Mouse (Mus musculus) limb, embryonic 10.5 days (tissue): ENCODE data around the gene Nr0b2. TPM values are rescaled to one million over a fixed set of nuclear protein-coding genes. Genes with fewer than 3 reads are reported as not detected.

ENCODE experiments used
- DNase-seq: peaks from one replicate; pipeline ENCODE4 v3.0.0-alpha.2; 2017; ENCODE audit warnings: low spot score
- H3K27ac ChIP-seq: fragments of 300-500 bp; sonication (generic); 2 replicates; pipeline ENCODE4 v1.5.1; 2016; ENCODE audit warnings: mild to moderate bottlenecking
- H3K27me3 ChIP-seq: fragments of 300-500 bp; sonication (generic); 2 replicates; pipeline ENCODE4 v1.6.1; 2016; ENCODE audit warnings: low read depth, mild to moderate bottlenecking; ENCODE audit not compliant: poor library complexity, severe bottlenecking
- H3K36me3 ChIP-seq: fragments of 300-500 bp; sonication (generic); 2 replicates; pipeline ENCODE4 v1.6.1; 2016; ENCODE audit warnings: mild to moderate bottlenecking, moderate library complexity
- H3K4me1 ChIP-seq: fragments of 300-500 bp; sonication (generic); 2 replicates; pipeline ENCODE4 v1.6.1; 2016
- H3K4me3 ChIP-seq: fragments of 300-500 bp; sonication (generic); 2 replicates; pipeline ENCODE4 v1.5.1; 2016; ENCODE audit warnings: mild to moderate bottlenecking, moderate library complexity
- H3K9me3 ChIP-seq: fragments of 300-500 bp; sonication (generic); replicated peaks from 2 replicates; pipeline ENCODE4 v1.6.1; 2016; ENCODE audit warnings: mild to moderate bottlenecking
- WGBS: fragments of 180-500 bp; shearing (Covaris S2); methylation state at CpG from one replicate; pipeline ENCODE4 v1.1.7; 2016; 5-methylcytosine and 5-hydroxymethylcytosine counted together
- polyA plus RNA-seq: library from polyadenylated mRNA; unstranded; fragments of >200 nt; fragmentation: Nextera tagmentation; extraction: Ambion mirVana; gene quantifications from 2 replicates; pipeline ENCODE4 v1.2.1, GENCODE M21; 2016

The Nr0b2 gene
- polyA plus RNA-seq, 1 experiment from 2014 or later, result 0.13 TPM

DNA sequence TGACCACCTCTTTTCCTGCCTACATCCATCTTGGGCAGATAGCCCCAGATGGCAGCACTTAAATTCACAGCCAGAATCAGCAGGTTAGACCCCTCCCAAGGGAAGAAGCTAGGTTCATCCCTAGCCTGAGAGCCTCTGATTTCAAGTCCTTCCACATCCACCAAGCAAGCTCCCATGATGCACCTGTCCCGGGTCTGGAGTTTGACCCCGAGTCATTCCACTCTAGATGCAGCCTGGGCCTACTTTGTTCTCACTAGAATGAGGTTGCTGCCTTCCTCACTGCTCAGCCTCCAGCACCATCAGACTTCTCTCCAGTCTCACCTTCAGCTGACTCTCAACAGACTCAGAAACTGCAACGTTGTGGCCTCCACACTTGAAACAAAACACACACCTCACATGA is 17.1 kb upstream of the Nr0b2 start:
- 93% methylated on average over 3 of the region's 3 CpGs for WGBS
- Histone ChIP-seq H3K27me3 (no peaks in the 10 kb centered on the region), H3K27ac (no peak overlapping the region), H3K4me3 (no peak overlapping the region), H3K9me3 (no peaks in the 10 kb centered on the region), H3K4me1 (no peaks in the 10 kb centered on the region), H3K36me3 (peaks cover 100% of the 10 kb centered on the region)
- DNase-seq, result no peak

DNA sequence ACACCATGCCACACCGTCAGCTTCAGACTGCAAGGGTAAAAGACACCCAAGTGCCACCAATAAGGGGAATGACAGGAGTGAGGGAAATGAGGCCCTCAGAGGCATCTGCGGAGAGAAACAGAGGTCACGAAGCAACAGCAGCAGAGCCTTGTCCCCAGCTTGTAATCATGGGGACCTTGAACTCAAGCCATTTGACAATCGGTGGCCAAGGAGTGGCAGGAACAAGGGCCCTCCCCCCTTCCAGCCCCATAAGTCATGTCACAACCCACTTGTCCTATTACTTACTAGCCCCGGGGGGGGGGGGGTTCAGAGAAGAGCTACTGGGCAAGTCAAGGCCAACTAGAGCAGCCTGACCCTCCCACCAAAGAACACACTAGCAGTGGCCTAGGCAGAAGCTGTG is 16.5 kb upstream of the Nr0b2 start:
- no peaks in the 10 kb centered on the region for H3K27me3 ChIP-seq
- no peak overlapping the region for H3K27ac ChIP-seq
- no peaks in the 10 kb centered on the region for H3K9me3 ChIP-seq
- WGBS, result 90% methylated on average over 5 of the region's 5 CpGs
- DNase-seq, result no peak
- H3K4me3 ChIP-seq, result no peak overlapping the region
- H3K4me1 ChIP-seq, result no peaks in the 10 kb centered on the region
- H3K36me3 ChIP-seq, result peaks cover 100% of the 10 kb centered on the region

DNA sequence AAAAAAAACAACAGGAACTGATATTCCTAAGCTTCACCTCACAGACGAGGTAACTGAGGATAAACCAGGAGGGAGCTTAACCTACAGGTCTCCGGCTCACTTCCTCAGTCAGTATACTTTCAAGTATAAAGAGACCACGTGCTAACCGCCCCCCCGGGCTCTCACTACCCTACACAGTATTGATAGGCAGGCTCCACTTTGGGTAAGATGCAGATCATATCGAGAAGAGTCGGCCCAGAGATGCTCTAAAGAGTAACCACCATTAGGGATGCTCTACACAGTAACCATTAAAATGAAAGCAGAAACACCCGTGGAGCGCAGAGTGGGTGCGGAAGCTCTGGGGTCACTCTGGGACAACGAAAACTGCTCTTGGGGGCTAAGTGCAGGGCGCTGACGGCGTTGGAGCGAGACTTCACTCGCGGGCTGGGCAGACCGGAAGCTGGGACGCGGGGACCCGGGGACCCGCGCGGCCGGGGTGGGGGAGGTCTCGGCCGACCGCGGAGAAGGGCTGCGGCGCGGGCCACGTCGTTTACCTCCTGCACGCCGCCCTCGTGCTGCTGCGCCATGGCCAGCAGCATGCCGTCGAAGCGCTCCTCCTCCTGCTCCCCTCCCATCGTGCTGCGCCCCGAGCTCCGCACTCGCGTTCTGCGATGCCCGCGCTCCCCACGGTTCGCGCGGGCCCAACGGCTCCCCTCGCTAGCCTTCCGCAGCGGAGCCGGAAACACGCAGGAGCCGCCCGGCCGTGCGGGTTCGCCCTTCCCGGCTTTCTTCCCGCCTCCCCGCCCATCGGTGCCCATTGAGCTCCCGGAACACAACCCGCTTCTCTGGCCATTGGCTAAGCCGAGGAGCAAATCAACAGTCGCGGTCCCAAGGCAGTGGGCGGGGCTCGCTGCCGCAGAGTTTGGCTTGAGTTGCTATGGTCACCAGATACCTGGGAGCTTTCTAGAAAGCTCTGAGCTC is 7.6 kb upstream of the Nr0b2 start, which contains the start of gene Nudc:
Nudc (minus strand) TSS at position 725 of the 960 bp plus-strand sequence.
- Histone ChIP-seq H3K27ac (peak within 1 kb of the TSS; percentile 95), H3K36me3 (peaks cover 37% of the 10 kb centered on the region), H3K27me3 (no peaks in the 10 kb centered on the region), H3K4me1 (peaks cover 20% of the 10 kb centered on the region), H3K9me3 (no peaks in the 10 kb centered on the region), H3K4me3 (peak within 1 kb of the TSS; percentile 84)
- peak; percentile 96 for DNase-seq
- under 1% methylated on average over 77 of the region's 77 CpGs for WGBS

DNA sequence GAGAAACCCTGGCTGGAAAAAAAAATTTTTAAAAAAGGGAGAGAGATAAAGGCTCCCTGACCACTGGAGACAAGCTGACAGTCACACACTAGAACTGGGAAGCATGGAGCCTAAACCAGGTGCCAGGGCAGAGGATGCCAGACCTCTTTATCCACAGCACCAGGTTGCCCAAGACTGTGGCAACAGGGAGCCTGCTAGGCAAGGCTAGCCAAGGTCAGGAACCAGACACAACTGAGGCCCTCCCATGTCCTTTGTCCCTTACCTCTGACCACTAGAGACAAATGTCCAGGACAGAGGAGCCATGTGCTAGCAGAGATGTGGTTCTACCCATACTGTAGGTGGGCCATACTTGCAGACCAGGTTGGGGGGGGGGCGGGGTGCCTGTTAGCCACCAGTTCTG is 1.1 kb upstream of the Nr0b2 start:
- no peaks in the 10 kb centered on the region for H3K9me3 ChIP-seq
- no peak overlapping the region for H3K4me3 ChIP-seq
- no peak for DNase-seq
- no peaks in the 10 kb centered on the region for H3K36me3 ChIP-seq
- H3K27ac ChIP-seq, result no peak overlapping the region
- peaks cover 20% of the 10 kb centered on the region; the same call in 1 of the 2 replicates for H3K27me3 ChIP-seq
- peaks cover under 1% of the 10 kb centered on the region; the same call in 1 of the 2 replicates for H3K4me1 ChIP-seq
- 95% methylated on average over 1 of the region's 1 CpGs for WGBS

DNA sequence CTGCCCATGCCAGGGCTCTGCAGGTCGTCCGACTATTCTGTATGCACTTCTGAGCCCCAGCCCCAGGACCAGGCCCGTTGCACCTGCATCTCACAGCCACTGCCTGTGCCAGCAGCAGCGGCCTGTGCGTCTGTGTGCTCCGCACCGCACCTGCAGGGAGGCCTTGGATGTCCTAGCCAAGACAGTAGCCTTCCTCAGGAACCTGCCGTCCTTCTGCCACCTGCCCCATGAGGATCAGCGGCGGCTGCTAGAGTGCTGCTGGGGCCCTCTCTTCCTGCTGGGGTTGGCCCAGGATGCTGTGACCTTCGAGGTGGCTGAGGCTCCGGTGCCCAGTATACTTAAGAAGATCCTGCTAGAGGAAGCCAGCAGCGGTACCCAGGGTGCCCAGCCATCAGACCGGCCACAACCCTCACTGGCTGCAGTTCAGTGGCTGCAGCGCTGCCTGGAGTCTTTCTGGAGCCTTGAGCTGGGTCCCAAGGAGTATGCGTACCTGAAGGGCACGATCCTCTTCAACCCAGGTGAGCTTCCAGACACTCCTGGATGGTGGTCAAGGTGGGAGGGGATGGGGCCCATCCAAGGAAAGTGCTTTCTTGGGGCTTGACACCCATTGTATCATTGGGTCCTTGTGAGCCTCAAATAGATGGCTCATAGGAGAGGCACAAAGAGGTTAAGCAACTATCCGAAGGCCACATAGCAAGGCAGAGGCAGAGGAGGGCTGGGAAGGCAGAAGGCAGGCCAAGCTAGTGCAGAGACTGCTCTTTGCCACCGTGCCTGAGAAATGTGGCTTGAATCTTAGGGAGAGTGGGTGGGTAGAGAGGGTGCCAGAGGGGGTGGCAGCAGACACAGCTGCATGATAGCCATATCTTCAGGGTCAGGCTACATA is 513 bp downstream of the Nr0b2 start:
- no peaks in the 10 kb centered on the region for H3K9me3 ChIP-seq
- no peak overlapping the region for H3K4me3 ChIP-seq
- no peak overlapping the region for H3K27ac ChIP-seq
- no peak for DNase-seq
- H3K36me3 ChIP-seq, result no peaks in the 10 kb centered on the region
- H3K4me1 ChIP-seq, result peaks cover 6% of the 10 kb centered on the region; the same call in 1 of the 2 replicates
- H3K27me3 ChIP-seq, result peaks cover 20% of the 10 kb centered on the region; the same call in 1 of the 2 replicates
- WGBS, result 77% methylated on average over 19 of the region's 19 CpGs

DNA sequence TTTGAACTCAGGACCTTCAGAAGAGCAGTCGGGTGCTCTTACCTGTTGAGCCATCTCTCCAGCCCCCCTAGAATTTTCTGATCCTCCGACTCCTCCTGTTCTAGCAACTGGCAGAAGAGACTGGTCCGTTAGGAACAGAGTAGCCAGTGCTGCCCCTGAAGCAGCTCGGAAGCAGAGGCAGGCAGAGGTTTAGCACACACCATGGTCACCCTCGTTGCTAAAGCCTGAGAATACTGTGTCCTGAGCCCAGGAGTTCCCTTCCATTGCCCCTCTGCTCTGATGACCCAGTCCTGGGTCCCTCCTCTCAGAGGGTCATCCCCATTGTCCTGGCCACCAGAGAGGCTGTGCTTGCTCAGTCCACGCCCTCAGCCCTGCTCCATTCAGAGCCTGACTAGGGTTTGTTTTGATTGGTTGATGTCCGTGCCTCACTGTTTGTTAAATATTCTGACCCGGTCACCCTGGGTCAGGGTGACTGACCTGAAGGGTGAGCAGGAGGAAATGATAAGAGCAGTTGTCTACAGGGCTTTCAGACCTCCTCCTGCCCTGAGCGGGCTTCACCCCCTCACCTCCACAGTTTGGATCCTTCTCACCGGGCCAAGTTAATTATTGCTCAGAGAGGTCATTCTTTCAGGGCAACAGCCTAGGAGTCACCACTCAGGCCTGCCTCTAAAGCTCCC is 4.0 kb downstream of the Nr0b2 start:
- no peak for DNase-seq
- H3K36me3 ChIP-seq, result no peaks in the 10 kb centered on the region
- H3K9me3 ChIP-seq, result no peaks in the 10 kb centered on the region
- H3K4me3 ChIP-seq, result no peak overlapping the region
- peaks cover 6% of the 10 kb centered on the region; the same call in 1 of the 2 replicates for H3K4me1 ChIP-seq
- H3K27me3 ChIP-seq, result peaks cover 9% of the 10 kb centered on the region; the same call in 1 of the 2 replicates
- WGBS, result 40% methylated on average over 10 of the region's 10 CpGs
- no peak overlapping the region for H3K27ac ChIP-seq

DNA sequence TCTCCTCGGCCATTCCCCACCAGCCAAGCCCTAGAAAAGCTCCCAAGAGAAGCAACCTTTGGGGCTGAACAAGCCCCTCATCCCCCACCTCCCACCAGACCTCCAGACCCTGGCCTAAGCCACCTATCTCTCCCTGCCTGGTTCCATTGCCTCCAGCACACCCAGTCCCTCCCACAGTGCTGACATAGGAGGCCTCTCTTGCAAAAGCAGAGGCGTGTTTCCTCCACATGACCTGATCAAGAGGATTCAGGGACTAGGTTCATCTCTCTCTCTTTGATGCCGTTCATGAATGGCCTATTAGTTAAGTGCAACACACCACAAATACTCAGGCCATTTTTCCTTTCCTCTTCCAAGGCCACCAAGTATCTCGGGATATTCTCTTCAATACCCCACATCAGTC is 6.7 kb downstream of the Nr0b2 start:
- H3K27ac ChIP-seq, result no peak overlapping the region
- H3K36me3 ChIP-seq, result no peaks in the 10 kb centered on the region
- no peaks in the 10 kb centered on the region for H3K9me3 ChIP-seq
- peaks cover 6% of the 10 kb centered on the region; the same call in 1 of the 2 replicates for H3K4me1 ChIP-seq
- no peak for DNase-seq
- no peaks in the 10 kb centered on the region for H3K27me3 ChIP-seq
- 81% methylated on average over 4 of the region's 4 CpGs for WGBS
- no peak overlapping the region for H3K4me3 ChIP-seq

DNA sequence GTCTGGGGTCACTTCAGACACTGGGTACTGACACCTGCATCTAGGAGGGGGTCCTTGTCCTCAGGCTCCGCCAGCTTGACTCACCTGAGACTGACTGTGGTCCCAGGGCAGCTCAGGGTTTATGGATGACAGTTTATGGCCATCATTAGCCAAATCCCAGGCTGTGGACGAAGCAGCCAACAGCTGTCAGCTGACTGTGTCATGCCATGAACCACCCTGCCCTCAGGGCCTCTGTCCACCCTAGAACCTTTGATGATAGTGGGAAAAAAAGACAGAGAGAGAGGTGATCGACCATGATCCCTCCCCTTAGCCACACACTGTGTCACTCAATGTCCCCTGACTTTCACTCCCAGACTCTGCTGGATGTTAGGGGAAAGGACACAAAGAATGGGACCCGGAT is 8.4 kb downstream of the Nr0b2 start:
- no peak overlapping the region for H3K4me3 ChIP-seq
- no peak for DNase-seq
- WGBS, result 60% methylated on average over 4 of the region's 4 CpGs
- peaks cover 6% of the 10 kb centered on the region; the same call in 1 of the 2 replicates for H3K4me1 ChIP-seq
- H3K36me3 ChIP-seq, result no peaks in the 10 kb centered on the region
- no peak overlapping the region for H3K27ac ChIP-seq
- no peaks in the 10 kb centered on the region for H3K27me3 ChIP-seq
- no peaks in the 10 kb centered on the region for H3K9me3 ChIP-seq

DNA sequence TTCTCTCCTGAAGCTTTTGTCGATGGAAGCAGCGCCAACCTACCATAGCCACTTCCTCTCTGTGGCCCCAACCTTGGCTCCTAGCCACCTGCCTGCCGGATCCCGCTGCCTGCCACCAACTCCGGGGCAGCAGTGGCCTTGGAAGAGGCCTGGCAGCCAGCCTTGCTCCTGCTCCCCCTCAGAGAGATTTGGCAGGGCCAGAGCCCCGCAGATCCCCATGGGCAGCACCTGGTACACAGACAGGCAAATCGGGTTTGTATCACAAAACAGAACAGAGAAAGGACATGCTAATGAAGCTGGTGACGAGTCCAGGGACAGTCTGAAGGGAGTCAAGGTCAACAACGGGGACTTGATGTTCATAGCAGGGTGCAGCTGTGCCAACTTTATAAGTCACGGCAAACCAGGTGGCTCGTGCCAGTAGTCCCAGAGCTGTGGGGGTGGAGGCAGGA is 10.0 kb downstream of the Nr0b2 start:
- Histone ChIP-seq H3K4me1 (no peaks in the 10 kb centered on the region), H3K9me3 (no peaks in the 10 kb centered on the region), H3K27ac (no peak overlapping the region), H3K4me3 (no peak overlapping the region), H3K36me3 (no peaks in the 10 kb centered on the region), H3K27me3 (no peaks in the 10 kb centered on the region)
- DNase-seq, result no peak
- 82% methylated on average over 11 of the region's 11 CpGs for WGBS

DNA sequence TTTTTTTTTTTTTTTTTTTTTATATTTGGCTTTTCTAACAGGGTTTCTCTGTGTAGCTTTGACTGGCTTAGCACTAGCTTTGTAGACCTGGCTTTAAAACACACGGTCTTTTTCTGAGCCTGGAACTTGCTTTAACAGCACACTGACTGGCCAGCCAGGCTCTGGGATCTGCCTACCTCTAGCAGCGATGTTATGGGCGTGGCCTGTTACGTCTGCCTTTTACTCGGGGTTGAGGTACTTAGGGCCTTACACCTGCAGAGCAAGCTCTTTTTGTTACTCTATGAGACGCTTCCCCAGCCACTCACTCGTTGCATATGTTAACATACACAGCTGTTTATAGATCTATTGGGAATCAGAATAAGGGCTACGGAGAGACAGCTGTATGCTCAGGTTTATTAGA is 14.1 kb downstream of the Nr0b2 start:
- no peak for DNase-seq
- 27% methylated on average over 8 of the region's 8 CpGs for WGBS
- H3K36me3 ChIP-seq, result no peaks in the 10 kb centered on the region

DNA sequence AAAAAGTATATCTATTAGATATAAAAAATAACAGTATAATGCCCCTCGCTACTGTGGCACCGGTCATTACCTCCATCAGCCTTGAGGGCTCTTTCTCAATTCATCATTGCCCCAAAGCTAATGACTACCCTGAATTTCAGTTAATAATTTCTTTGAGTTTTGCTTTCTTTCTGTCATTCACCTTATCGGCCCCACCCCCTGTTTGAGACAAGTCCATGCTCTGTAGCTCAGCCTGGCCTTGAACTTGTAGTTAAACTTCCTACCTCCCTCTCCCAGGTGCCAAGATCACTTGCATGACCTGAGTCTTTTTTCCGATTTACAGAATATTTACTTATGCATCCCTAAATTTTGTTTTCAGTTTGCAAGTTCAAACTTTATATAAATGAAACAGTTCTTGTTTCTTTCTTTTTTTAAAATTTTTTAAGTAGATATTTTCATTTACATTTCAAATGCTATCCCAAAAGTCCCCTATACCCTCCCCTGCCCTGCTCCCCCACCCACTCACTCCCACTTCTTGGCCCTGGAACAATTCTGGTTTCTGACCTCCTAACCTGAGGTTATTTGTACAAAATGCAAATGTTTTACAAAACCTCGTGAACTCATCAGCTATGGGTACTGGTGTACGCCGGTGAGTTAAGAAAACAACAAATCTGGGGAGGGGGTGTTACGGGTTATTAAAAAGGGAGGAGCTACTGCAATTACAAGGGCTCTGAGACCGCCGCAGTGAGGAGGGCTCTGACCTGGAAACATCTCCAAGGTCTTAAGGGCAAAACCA is 16.3 kb downstream of the Nr0b2 start:
- 85% methylated on average over 10 of the region's 10 CpGs for WGBS
- Histone ChIP-seq H3K36me3 (no peaks in the 10 kb centered on the region), H3K4me1 (peaks cover 6% of the 10 kb centered on the region)

More for the DNA sequence above, 14.1 kb downstream of the Nr0b2 start:
- Histone ChIP-seq H3K27me3 (no peaks in the 10 kb centered on the region), H3K4me1 (no peaks in the 10 kb centered on the region), H3K9me3 (no peaks in the 10 kb centered on the region), H3K27ac (no peak overlapping the region), H3K4me3 (no peak overlapping the region)

DNA sequence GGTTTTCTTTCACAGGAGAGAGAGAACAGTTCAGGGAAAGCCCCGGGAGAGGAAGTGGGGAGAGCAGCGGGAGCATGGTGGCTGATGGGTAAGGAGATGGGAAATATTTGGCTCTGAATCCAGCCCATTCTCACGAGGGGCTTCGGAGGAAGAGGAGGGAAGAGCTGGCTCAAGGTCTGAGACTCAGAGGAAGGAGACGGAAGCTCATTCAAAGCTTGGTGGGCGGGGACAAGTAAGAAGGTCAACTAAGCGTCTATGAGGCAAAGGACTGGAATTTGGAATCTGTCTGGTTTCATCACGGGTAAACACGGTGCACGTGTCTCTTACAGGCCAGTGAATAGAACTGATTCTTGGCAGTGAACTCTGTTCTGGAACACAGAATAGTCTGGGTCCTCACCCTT is 16.9 kb downstream of the Nr0b2 start:
- Histone ChIP-seq H3K27me3 (no peaks in the 10 kb centered on the region), H3K36me3 (no peaks in the 10 kb centered on the region), H3K4me3 (no peak overlapping the region), H3K4me1 (peaks cover 8% of the 10 kb centered on the region), H3K27ac (no peak overlapping the region), H3K9me3 (no peaks in the 10 kb centered on the region)
- no peak for DNase-seq
- 67% methylated on average over 10 of the region's 10 CpGs for WGBS

More for the DNA sequence above, 16.3 kb downstream of the Nr0b2 start:
- Histone ChIP-seq H3K27me3 (no peaks in the 10 kb centered on the region), H3K27ac (no peak overlapping the region), H3K9me3 (no peaks in the 10 kb centered on the region), H3K4me3 (no peak overlapping the region)
- no peak for DNase-seq
